Mouse (Mus musculus) thymus, postnatal 10 days (tissue): Measurements from ENCODE around the gene Kcnk3.

Source experiments
- DNase-seq, 2 experiments: peaks; one replicate each; pipeline ENCODE4 v3.0.0; 2021; ENCODE audit warnings: low spot score in 2 of 2

Kcnk3 gene

GRCm38 (mm10) chr5:30638041-30638440 lies 50.1 kb downstream of the Kcnk3 start:
- DNase-seq: peak in 1 of 2 experiments; percentile 25

GRCm38 (mm10) chr5:30643477-30644179 lies 55.7 kb downstream of the Kcnk3 start:
- no peak for DNase-seq

GRCm38 (mm10) chr5:30646036-30646435 lies 58.1 kb downstream of the Kcnk3 start:
- no peak for DNase-seq

GRCm38 (mm10) chr5:30647396-30647795 lies 59.4 kb downstream of the Kcnk3 start:
- no peak for DNase-seq

- peak; percentile 87 to 90 for DNase-seq
Measured at GRCm38 (mm10) chr5:30647815-30648560, 60.0 kb downstream of the Kcnk3 start, which contains the start of gene Slc35f6. Slc35f6 (plus strand) TSS chr5:30647933.

GRCm38 (mm10) chr5:30649558-30649957 lies 61.6 kb downstream of the Kcnk3 start:
- no peak for DNase-seq

- DNase-seq: no peak
Measured at GRCm38 (mm10) chr5:30650756-30651155, 62.8 kb downstream of the Kcnk3 start.

GRCm38 (mm10) chr5:30651554-30651953 lies 63.6 kb downstream of the Kcnk3 start:
- no peak for DNase-seq

GRCm38 (mm10) chr5:30653246-30653645 lies 65.3 kb downstream of the Kcnk3 start:
- DNase-seq: no peak

- no peak for DNase-seq
Measured at GRCm38 (mm10) chr5:30655042-30655441, 67.1 kb downstream of the Kcnk3 start.

GRCm38 (mm10) chr5:30655526-30656195 lies 67.7 kb downstream of the Kcnk3 start:
- DNase-seq: no peak

- no peak for DNase-seq
Measured at GRCm38 (mm10) chr5:30659042-30659441, 71.1 kb downstream of the Kcnk3 start.

- DNase-seq: no peak
Measured at GRCm38 (mm10) chr5:30660278-30660677, 72.3 kb downstream of the Kcnk3 start.

- DNase-seq: no peak
Measured at GRCm38 (mm10) chr5:30660813-30661212, 72.8 kb downstream of the Kcnk3 start.

GRCm38 (mm10) chr5:30665360-30665759 lies 77.4 kb downstream of the Kcnk3 start:
- DNase-seq: no peak

GRCm38 (mm10) chr5:30665968-30666367 lies 78.0 kb downstream of the Kcnk3 start:
- DNase-seq: no peak

GRCm38 (mm10) chr5:30666391-30667195 lies 78.6 kb downstream of the Kcnk3 start, which contains the start of gene Cenpa:
Cenpa (plus strand) TSS chr5:30666777.
- DNase-seq: peak; percentile 84 to 86

- peak in 1 of 2 experiments; percentile 11 for DNase-seq
Measured at GRCm38 (mm10) chr5:30667215-30667614, 79.2 kb downstream of the Kcnk3 start.

- DNase-seq: no peak
Measured at GRCm38 (mm10) chr5:30667686-30668085, 79.7 kb downstream of the Kcnk3 start.

GRCm38 (mm10) chr5:30668637-30669495 lies 80.9 kb downstream of the Kcnk3 start:
- no peak for DNase-seq

- DNase-seq: no peak
Measured at GRCm38 (mm10) chr5:30669496-30669830, 81.5 kb downstream of the Kcnk3 start.
